Mouse (Mus musculus): ENCODE measurements around the gene Cideb. TPM values are rescaled to one million over a fixed set of nuclear protein-coding genes. Genes with fewer than 3 reads are reported as not detected.

Cideb gene
- total and polyA plus RNA-seq, 3 experiments, result 0.61 to 2.3 TPM; not detected in 1

- H3K4me1 ChIP-seq (ENCODE audit: control insufficient read depth in 1 of 2, insufficient read depth in 2 of 2), result peaks cover 4 to 29% of the 10 kb centered on the region in 2 experiments
- peak within 1 kb of the TSS; percentile 84 to 95 (median 91) for H3K4me3 ChIP-seq (replicated peaks in 1 of 3; ENCODE audit: low read depth in 2 of 3, low read length in 2 of 3, poor library complexity in 1 of 3)
- dilution Hi-C loops (cut with MboI; ENCODE audit: extremely low pct_ligation_motif_present, extremely low pct_unique_long_range_greater_than_20kb, low sequenced_read_pairs) (no loop called here), in situ Hi-C loops (cut with MboI; ENCODE audit: low pct_ligation_motif_present, low pct_unique_long_range_greater_than_20kb, low sequenced_read_pairs) (no loop called here)
- H3K27ac ChIP-seq (ENCODE audit: insufficient read depth, low read depth), result no peak within 1 kb of the TSS; the same call in 1 of the 2 replicates
- peaks cover 13% of the 10 kb centered on the region for H3K9me3 ChIP-seq (replicated peaks; ENCODE audit: low read length)
- H3K9ac ChIP-seq (ENCODE audit: insufficient read depth, low read depth), result peak within 1 kb of the TSS; percentile 83
- H3K36me3 ChIP-seq (replicated peaks in 1 of 2; ENCODE audit: control insufficient read depth in 1 of 2, insufficient read depth in 1 of 2, low read length in 1 of 2), result peaks cover 32 to 62% of the 10 kb centered on the region in 2 experiments
- no peaks in the 10 kb centered on the region for H3K27me3 ChIP-seq (replicated peaks)
- peaks cover 24% of the 10 kb centered on the region for H3K79me2 ChIP-seq (replicated peaks; ENCODE audit: control insufficient read depth, extremely low read depth, insufficient read depth, poor library complexity, severe bottlenecking)
- peak within 1 kb of the TSS; percentile 78 for H3K4me2 ChIP-seq (ENCODE audit: insufficient read depth, low read depth, poor library complexity, severe bottlenecking)
- peak; percentile 88 for DNase-seq (ENCODE audit: extremely low read depth)
- peak; percentile 62; the same call in 1 of the 2 replicates for TF ChIP-seq NELFE (IDR thresholded peaks at IDR 0.05; ENCODE audit: low read depth, low read length)
- TF ChIP-seq MXI1 (IDR thresholded peaks at IDR 0.05; ENCODE audit: low read depth, low read length), result peak; percentile 91
- no peak for TF ChIP-seq USF2 (conservative IDR thresholded peaks at IDR 0.05; ENCODE audit: low read depth, low read length)
- peak; percentile 78 for TF ChIP-seq HCFC1 (IDR thresholded peaks at IDR 0.05; ENCODE audit: low read depth, low read length)
- TF ChIP-seq MAZ (IDR thresholded peaks at IDR 0.05; ENCODE audit: low read depth, low read length), result peak; percentile 41; the same call in 1 of the 2 replicates
- TF ChIP-seq SMC3 (IDR thresholded peaks at IDR 0.05; ENCODE audit: low read depth, low read length), result no peak
- no peak for TF ChIP-seq ETS1 (conservative IDR thresholded peaks at IDR 0.05; ENCODE audit: low read depth, low read length)
- TF ChIP-seq POLR2A (IDR thresholded peaks at IDR 0.05; ENCODE audit: low read depth, low read length), result peak; percentile 76
- TF ChIP-seq IRF4 (IDR thresholded peaks at IDR 0.05; ENCODE audit: low read depth, low read length), result peak; percentile 68; the same call in 1 of the 2 replicates
- TF ChIP-seq MAX (IDR thresholded peaks at IDR 0.05; ENCODE audit: low read length), result peak; percentile 68
- TF ChIP-seq NRF1 (IDR thresholded peaks at IDR 0.05; ENCODE audit: low read depth, low read length), result peak; percentile 25; the same call in 1 of the 2 replicates
- TF ChIP-seq ZC3H11A (IDR thresholded peaks at IDR 0.05; ENCODE audit: low read depth, low read length), result no peak
- peak; percentile 82 for TF ChIP-seq ELF1 (IDR thresholded peaks at IDR 0.05; ENCODE audit: low read depth, low read length)
- no peak for TF ChIP-seq E2F4 (IDR thresholded peaks at IDR 0.05; ENCODE audit: insufficient replicate concordance, low read depth, low read length)
- TF ChIP-seq BHLHE40 (IDR thresholded peaks at IDR 0.05; ENCODE audit: low read depth, low read length), result peak; percentile 41; the same call in 1 of the 2 replicates
- 0 out of 2 replicates have a peak, but pooled peaks have one; percentile 54 for TF ChIP-seq KAT2A (IDR thresholded peaks at IDR 0.05; ENCODE audit: insufficient replicate concordance, low read length)
- 0 out of 2 replicates have a peak, but pooled peaks have one; percentile 35 for TF ChIP-seq POLR2AphosphoS2 (IDR thresholded peaks at IDR 0.05; ENCODE audit: low read depth, low read length)
- peak; percentile 83 for TF ChIP-seq SIN3A (IDR thresholded peaks at IDR 0.05; ENCODE audit: low read length)
- no peak for TF ChIP-seq CHD1 (IDR thresholded peaks at IDR 0.05; ENCODE audit: low read depth, low read length)
- TF ChIP-seq RAD21 (IDR thresholded peaks at IDR 0.05; ENCODE audit: low read depth, low read length), result no peak
- TF ChIP-seq TCF12 (IDR thresholded peaks at IDR 0.05; ENCODE audit: low read depth, low read length), result peak; percentile 56; the same call in 1 of the 2 replicates
- no peak for TF ChIP-seq PAX5 (IDR thresholded peaks at IDR 0.05; ENCODE audit: low read length)
These were observed 12.9 kb downstream of the Cideb start, which contains the start of the genes Dhrs1 and Nop9 for GRCm38 (mm10) chr14:55745180-55745860. Gene Dhrs1 (minus strand): TSS chr14:55745690. Gene Nop9 (plus strand): TSS chr14:55745693.
